Mouse (Mus musculus) monocyte, adult 59 days (primary cell): ENCODE results near the gene Gm17545. TPM values are rescaled to one million over a fixed set of nuclear protein-coding genes. Genes with fewer than 3 reads are reported as not detected.

ENCODE experiments used
- total RNA-seq, 2 experiments: library from RNA; stranded (reverse); gene quantifications; one replicate each; pipeline ENCODE4 v1.2.4; 2023

Gm17545 gene
- total RNA-seq: not detected

DNA sequence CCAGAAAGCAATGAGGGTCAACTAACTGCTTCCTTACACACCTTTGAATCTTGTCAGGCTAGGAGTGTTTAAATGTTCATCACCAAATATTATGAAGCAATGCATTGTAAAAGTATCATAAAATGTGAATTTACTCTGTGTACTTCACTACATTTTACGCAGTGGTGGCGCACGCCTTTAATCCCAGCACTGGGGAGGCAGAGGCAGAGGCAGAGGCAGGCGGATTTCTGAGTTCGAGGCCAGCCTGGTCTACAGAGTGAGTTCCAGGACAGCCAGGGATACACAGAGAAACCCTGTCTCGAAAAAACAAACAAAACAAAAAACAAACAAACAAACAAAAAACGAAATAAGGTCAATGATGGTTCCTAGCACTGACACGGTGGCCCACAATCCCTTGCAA, at the start of gene Gm17545:
Gm17545 (plus strand) TSS at position 301 of the 400 bp plus-strand sequence.

GRCm38 (mm10) chr9:22411002-22411857, 42.9 kb upstream of the Gm17545 start, which contains the start of gene 9530077C05Rik:
Gene 9530077C05Rik (plus strand): TSS chr9:22411513.

GRCm38 (mm10) chr9:22469643-22470042, 15.6 kb downstream of the Gm17545 start, which contains the start of gene Rp9:
Gene Rp9 (minus strand): TSS chr9:22469743.

GRCm38 (mm10) chr9:22475424-22475868, 21.4 kb downstream of the Gm17545 start, which contains the start of gene Bbs9:
Gene Bbs9 (plus strand): TSS chr9:22475715.

Other genes starting within 250 kb of the Gm17545 start
- gene Zfp809, start 228.6 kb upstream of the Gm17545 start, total RNA-seq: 10 to 100 TPM; 27.4 to 32.4 TPM
- under 1 TPM in 1 of 2 experiments, not detected in 1; 0.13 TPM for gene Zfp599, start 194.4 kb upstream of the Gm17545 start, total RNA-seq
- 1 to 10 TPM; 7.0 to 9.4 TPM for gene Zfp810, start 146.6 kb upstream of the Gm17545 start, total RNA-seq
- 1 to 10 TPM; 1.6 to 2.5 TPM for gene Anln, start 65.1 kb upstream of the Gm17545 start, total RNA-seq
- under 1 TPM in 1 of 2 experiments, not detected in 1; 0.76 TPM for gene 9530077C05Rik, start 42.8 kb upstream of the Gm17545 start, total RNA-seq
- gene Rp9, start 15.5 kb downstream of the Gm17545 start, total RNA-seq: 10 to 100 TPM; 40.2 to 48.8 TPM
- 10 to 100 TPM; 11.1 to 11.6 TPM for gene Bbs9, start 21.4 kb downstream of the Gm17545 start, total RNA-seq